Mouse (Mus musculus): ENCODE data around the gene Atp1a4.

Gene Atp1a4

DNA sequence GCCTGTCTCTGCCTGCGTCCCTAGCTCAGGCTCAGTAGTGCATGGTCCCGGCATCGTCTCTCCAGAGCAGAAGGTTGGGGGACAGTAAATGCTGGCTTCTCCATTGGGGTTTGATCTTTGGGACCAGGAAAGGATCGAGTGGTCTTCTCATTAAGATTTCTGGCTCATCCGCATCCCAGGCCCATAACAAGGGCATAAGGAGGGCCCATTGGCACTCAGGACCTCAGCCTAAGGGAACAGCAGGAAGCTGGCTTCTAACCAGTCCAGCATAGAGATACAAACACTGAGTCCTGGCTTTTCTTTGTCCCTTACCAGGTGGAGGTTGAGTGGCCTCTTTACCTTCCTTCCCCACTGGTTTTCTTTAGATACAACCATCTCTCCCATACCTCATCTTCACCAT, 60.4 kb downstream of the Atp1a4 start:
- no peak for DNase-seq (ENCODE audit: low read depth, low spot score)

- no peak for DNase-seq (ENCODE audit: low read depth, low spot score)
Observed at GRCm38 (mm10) chr1:172197146-172197545, 61.1 kb downstream of the Atp1a4 start.

GRCm38 (mm10) chr1:172194435-172194834, 63.8 kb downstream of the Atp1a4 start:
- DNase-seq (ENCODE audit: low read depth, low spot score) = no peak

DNA sequence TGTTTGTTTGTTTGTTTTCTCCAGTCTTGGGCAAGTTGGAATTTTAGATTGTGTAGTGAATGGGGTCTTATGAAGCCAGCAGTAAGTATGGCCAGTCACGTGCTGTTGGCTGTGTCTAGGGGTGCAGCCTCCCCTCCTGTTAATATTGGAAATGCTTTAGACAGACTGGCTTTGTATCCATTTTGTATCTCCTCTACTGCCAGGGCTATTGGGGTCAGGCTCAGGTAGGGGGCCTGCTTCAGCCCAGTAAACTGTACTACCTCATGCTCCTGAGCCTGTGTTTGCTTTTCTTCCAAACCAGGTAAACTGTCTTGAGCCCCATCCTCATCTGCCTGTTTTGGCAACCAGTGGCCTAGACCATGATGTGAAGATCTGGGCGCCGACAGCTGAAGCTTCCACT, 66.0 kb downstream of the Atp1a4 start:
- no peak for DNase-seq (ENCODE audit: low read depth, low spot score)

GRCm38 (mm10) chr1:172191578-172191977, 66.6 kb downstream of the Atp1a4 start:
- no peak for DNase-seq (ENCODE audit: low read depth, low spot score)

DNA sequence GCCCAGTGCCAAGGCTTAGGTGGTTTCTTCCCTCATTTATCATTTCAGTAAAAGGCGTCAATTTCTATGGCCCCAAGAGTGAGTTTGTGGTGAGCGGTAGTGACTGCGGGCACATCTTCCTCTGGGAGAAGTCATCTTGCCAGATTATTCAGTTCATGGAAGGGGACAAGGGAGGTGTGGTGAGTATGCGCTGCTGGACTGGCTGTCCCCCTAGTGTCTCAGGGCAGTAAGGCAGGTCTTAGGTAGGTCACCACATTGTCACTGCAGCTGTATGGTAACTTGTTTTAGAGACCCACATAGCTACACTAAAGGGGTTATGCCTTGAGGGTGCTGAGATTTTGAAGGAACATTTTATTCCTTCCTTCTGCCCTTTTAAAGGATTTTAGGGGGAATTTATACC, 69.3 kb downstream of the Atp1a4 start:
- DNase-seq (ENCODE audit: low read depth, low spot score) = no peak

- DNase-seq (ENCODE audit: low read depth, low spot score) = no peak
Observed at GRCm38 (mm10) chr1:172186401-172187289, 71.6 kb downstream of the Atp1a4 start.

- DNase-seq (ENCODE audit: low read depth, low spot score) = no peak
Observed at GRCm38 (mm10) chr1:172183915-172184314, 74.3 kb downstream of the Atp1a4 start.

- no peak for DNase-seq (ENCODE audit: low read depth, low spot score)
Observed at GRCm38 (mm10) chr1:172183056-172183455, 75.2 kb downstream of the Atp1a4 start.

DNA sequence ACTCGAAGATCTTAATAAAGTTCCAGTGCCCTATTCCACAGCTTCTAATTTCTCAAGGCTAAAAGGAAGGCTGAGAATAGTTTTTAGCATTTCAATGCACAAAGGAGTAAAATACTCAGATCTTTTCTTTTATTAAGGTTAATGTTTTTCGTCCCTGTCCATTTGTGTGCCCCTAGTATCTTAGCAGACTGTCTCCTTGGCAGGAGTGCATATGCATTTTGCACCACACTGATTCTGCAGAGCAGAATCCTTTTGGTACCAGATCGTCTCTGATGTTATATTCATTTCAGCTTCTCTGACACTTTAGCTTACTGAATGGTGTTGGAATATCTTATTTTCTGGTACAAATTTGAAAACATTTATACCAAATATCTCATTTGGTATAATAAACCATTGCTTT, 76.4 kb downstream of the Atp1a4 start:
- no peak for DNase-seq (ENCODE audit: low read depth, low spot score)

DNA sequence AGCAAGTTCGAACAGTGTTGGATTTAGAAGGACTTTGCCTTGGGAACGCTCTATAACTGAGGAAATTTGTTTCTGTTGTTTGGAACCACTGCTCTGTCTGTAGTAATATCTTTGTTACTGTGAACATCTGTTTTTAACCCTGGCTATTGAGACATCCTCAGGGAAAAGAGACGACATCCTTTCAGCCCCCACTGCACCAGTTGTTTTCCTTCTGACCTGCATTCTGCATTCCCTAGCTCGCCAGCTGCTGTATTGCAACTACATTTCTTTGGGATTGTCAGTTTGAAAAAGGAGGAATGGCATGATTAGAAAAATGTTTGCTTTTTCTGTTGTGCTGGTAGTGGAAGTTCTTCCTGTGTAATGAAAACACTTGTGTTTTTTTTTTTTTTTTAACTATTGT, 77.3 kb downstream of the Atp1a4 start:
- DNase-seq (ENCODE audit: low read depth, low spot score) = no peak

DNA sequence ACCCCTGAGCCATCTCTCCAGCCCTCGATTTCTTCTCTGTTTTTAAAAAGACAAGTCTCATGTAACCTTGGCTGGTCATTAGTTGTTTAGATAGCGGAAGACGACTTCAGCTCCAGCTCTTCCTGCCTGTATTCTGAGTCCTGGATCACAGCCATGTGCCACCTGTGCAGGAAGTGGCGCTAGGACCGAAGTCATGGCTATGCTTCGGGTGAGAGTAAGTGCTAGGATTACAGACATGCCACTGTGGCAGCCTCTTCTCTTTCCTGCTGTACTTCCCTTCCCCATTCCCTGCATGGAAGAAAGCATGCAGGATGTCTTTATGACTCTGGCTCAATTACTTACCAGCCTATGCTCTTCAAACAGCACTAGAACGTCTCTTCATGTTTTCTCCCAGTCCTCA, 79.1 kb downstream of the Atp1a4 start:
- DNase-seq (ENCODE audit: low read depth, low spot score) = no peak

DNA sequence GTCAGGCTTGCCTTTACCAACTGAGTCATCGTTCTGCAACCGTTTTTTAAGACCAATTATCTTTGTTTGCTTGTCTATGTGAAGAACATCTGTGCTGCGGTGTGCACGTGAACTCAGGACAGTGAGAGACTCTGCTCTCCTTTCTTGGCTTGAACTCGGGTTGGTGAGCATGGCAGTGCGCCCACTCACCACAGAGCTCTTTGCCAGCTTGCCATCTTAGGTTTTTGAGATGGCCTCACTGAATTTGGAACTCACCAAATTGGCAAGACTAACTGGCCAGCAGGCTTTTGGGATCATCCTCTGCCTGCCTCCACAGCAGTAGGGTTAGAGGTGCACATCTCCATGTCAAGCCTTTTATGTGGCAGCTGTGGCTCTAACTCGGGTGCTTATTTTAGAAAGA, 80.4 kb downstream of the Atp1a4 start:
- DNase-seq (ENCODE audit: low read depth, low spot score) = no peak

Data from retina, adult 2 months (tissue).